22 mouse cellular contexts compared by ENCODE assay signal in the genomic region with DNA sequence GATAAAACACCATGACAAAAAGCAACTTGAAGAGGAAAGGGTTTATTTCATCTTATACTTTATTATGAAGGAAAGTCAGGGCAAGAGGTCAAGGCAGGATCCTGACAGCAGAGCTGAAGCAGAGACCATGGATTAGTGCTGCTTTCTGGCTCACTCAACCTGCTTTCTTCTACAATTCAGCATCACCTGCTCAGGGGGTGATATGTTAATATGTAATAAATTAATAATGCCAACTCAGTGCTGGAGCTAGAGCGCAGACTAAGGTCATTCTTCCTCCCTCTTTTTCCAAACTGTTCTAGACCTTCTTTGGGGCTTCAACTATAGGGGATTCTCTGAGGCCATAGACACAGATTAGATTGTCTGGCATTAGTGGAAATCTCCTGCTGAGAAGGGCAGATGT. TPM values are rescaled to one million over a fixed set of nuclear protein-coding genes. Genes with fewer than 3 reads are reported as not detected.
"Had no signal": no experiment of that assay in that cellular context is flagged by ENCODE, and none has a peak within 500 bp of the region (broad histone marks: within the 10 kb centered on the region; RNA-seq: fewer than 3 reads in every experiment).

No protein-coding gene starts in this region.

- DNase-seq: lung, adult 18-20 months; lung, embryonic 14.5 days; lung, postnatal 10 days; lung, postnatal 4 days; midbrain, embryonic 14.5 days; right cerebral cortex, adult 18-20 months; right cerebral cortex, postnatal 25 days; right cerebral cortex, postnatal 4 days; spleen, adult 18-20 months; thymus, adult 18-20 months; thymus, postnatal 14 days; thymus, postnatal 36 days had no signal

- H3K9ac ChIP-seq: lung, embryonic 14.5 days; midbrain, embryonic 12.5 days; neural tube, embryonic 13.5 days; neural tube, embryonic 15.5 days had no signal

- H3K4me1 ChIP-seq: midbrain, embryonic 12.5 days; neural tube, embryonic 13.5 days; neural tube, embryonic 15.5 days had no signal

- H3K36me3 ChIP-seq: midbrain, embryonic 10.5 days; midbrain, embryonic 12.5 days; neural tube, embryonic 13.5 days; neural tube, embryonic 15.5 days had no signal

- H3K9me3 ChIP-seq: midbrain, embryonic 10.5 days; midbrain, embryonic 12.5 days; neural tube, embryonic 13.5 days; neural tube, embryonic 15.5 days had no signal

- H3K4me3 ChIP-seq: midbrain, embryonic 10.5 days; midbrain, embryonic 12.5 days; myocyte; neural tube, embryonic 13.5 days; neural tube, embryonic 15.5 days had no signal

- ATAC-seq: midbrain, embryonic 16.5 days had no signal

- H3K4me2 ChIP-seq: lung, embryonic 14.5 days; midbrain, embryonic 12.5 days; neural tube, embryonic 13.5 days; neural tube, embryonic 15.5 days had no signal

- H3K27ac ChIP-seq: midbrain, embryonic 10.5 days; midbrain, embryonic 12.5 days; neural tube, embryonic 13.5 days; neural tube, embryonic 15.5 days had no signal

- H3K27me3 ChIP-seq: midbrain, embryonic 12.5 days; neural tube, embryonic 13.5 days; neural tube, embryonic 15.5 days had no signal

RNA-seq across cellular contexts. Expression of a gene that starts 6.3 kb away (rescaled TPM):
- total RNA-seq: megakaryocyte, adult 5-6 weeks; megakaryocyte-erythroid progenitor cell, adult 5-6 weeks had no signal
- polyA plus RNA-seq: midbrain, embryonic 10.5 days; midbrain, embryonic 12.5 days; midbrain, embryonic 14.5 days; midbrain, embryonic 16.5 days; myocyte; neural tube, embryonic 11.5 days; neural tube, embryonic 13.5 days; neural tube, embryonic 15.5 days had no signal

RNA-seq across cellular contexts. Expression of a gene that starts 38.0 kb away (rescaled TPM):
- total RNA-seq: megakaryocyte-erythroid progenitor cell, adult 5-6 weeks had no signal
- polyA plus RNA-seq: midbrain, embryonic 10.5 days; midbrain, embryonic 14.5 days; myocyte had no signal

RNA-seq across cellular contexts. Expression of a gene that starts 43.9 kb away (rescaled TPM):
- total RNA-seq: megakaryocyte, adult 5-6 weeks; megakaryocyte-erythroid progenitor cell, adult 5-6 weeks had no signal
- polyA plus RNA-seq: midbrain, embryonic 10.5 days; midbrain, embryonic 12.5 days; midbrain, embryonic 14.5 days; midbrain, embryonic 16.5 days; myocyte; neural tube, embryonic 11.5 days; neural tube, embryonic 13.5 days; neural tube, embryonic 15.5 days; stomach, embryonic 14.5 days had no signal
